Mouse (Mus musculus) heart, postnatal 10 days (tissue): ENCODE data around the gene Asb8. TPM values are rescaled to one million over a fixed set of nuclear protein-coding genes. Genes with fewer than 3 reads are reported as not detected.

Experiments used
- DNase-seq, 2 experiments: peaks; one replicate each; pipeline ENCODE4 v3.0.0; 2021
- intact Hi-C: fragments of 180-260 bp; cut with DNase I; formaldehyde crosslinking; loops from one replicate; pipeline ENCODE4 v1.15.1; 2025
- total RNA-seq, 2 experiments: library from RNA; stranded (reverse); gene quantifications; 2 replicates each; pipeline ENCODE4 v1.2.3; 2021

Asb8 gene
- total RNA-seq, 2 experiments from 2014 or later = 104 to 109 TPM

GRCm38 (mm10) chr15:98092372-98093120, 72.9 kb downstream of the Asb8 start, which contains the start of gene Pfkm:
Gene Pfkm (plus strand): TSS chr15:98092589.
- DNase-seq = no peak
- intact Hi-C loops = loop anchor here (1.0 to 5.0 kb wide), 2 partner anchors 53 to 80 kb away; no protein-coding TSS in a partner anchor

DNA sequence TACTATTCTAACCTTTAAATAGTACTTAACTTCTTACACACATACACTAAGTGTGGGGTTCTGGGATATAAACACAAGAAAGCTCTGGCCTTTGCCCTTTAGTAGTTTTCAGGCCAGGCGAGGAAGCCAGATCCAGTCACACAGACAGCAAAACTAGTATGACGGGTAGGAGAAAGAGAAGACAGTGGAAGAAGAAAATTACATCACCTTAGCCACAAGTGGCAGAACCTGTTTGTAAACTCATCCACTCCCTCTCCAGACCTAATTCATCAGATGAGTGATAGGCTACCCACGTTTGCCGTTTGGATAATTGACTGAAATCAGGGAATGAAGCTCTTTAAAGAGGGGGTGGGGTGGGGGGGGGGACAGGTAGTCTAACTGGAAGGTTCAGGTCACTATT, 73.6 kb downstream of the Asb8 start:
- no peak for DNase-seq
- intact Hi-C loops = loop anchor here (5.0 kb wide), 1 partner anchor 80 kb away; no protein-coding TSS in a partner anchor

GRCm38 (mm10) chr15:98089421-98090183, 75.8 kb downstream of the Asb8 start:
- intact Hi-C loops = loop anchor here (1.0 to 5.0 kb wide), 3 partner anchors 64 to 303 kb away; no protein-coding TSS in a partner anchor
- peak; percentile 35 to 70 for DNase-seq

DNA sequence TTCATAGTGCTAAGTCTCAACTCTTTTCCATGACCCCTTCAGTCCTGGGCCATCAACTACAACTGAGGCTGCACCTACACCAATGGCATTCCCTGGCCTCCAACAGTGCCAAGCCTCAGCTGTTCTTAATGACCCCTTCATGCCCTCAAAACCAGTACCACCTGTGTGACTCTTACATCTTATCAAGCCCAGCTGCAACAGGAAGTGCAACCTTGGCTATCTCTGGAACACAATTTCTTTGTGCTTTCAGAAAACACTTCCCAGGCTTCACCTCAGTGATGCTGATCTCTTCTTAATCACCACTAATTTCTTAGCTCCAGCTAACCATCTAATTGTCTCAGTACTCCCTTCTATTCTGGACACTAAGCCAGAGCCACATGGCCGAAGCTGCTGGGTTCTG, 76.5 kb downstream of the Asb8 start:
- intact Hi-C loops = loop anchor here (1.0 to 5.0 kb wide), 2 partner anchors 64 to 303 kb away; no protein-coding TSS in a partner anchor
- no peak for DNase-seq

Other genes with a start within 250 kb of the Asb8 start
- gene Tmem106c, start 201.4 kb downstream of the Asb8 start, total RNA-seq = 10 to 100 TPM; 16.6 to 20.9 TPM
- gene Col2a1, start 160.9 kb downstream of the Asb8 start, total RNA-seq = under 1 TPM; 0.62 to 0.84 TPM
- 100 to 1,000 TPM; 571 to 624 TPM for gene Pfkm, start 73.0 kb downstream of the Asb8 start, total RNA-seq
- gene Senp1, start 71.9 kb downstream of the Asb8 start, total RNA-seq = 10 to 100 TPM; 16.7 to 18.5 TPM
- gene Ccdc184, start 1.5 kb upstream of the Asb8 start, total RNA-seq = under 1 TPM; 0.57 to 0.64 TPM
- not detected for gene Olfr288, start 29.9 kb upstream of the Asb8 start, total RNA-seq
- gene Gm44579, start 55.4 kb upstream of the Asb8 start, total RNA-seq = not detected
- not detected for gene Olfr287, start 55.4 kb upstream of the Asb8 start, total RNA-seq
- not detected for gene Olfr286, start 68.8 kb upstream of the Asb8 start, total RNA-seq
- not detected for gene H1fnt, start 91.7 kb upstream of the Asb8 start, total RNA-seq
- gene Zfp641, start 130.5 kb upstream of the Asb8 start, total RNA-seq = 1 to 10 TPM; 5.4 to 6.5 TPM
- gene Olfr285, start 151.7 kb upstream of the Asb8 start, total RNA-seq = not detected
- gene Olfr284, start 175.4 kb upstream of the Asb8 start, total RNA-seq = not detected
- not detected for gene Olfr283, start 215.3 kb upstream of the Asb8 start, total RNA-seq